14 mouse cellular contexts compared by ENCODE assay signal in genomic region chr11:115712268-115712667, GRCm38 (mm10). TPM values are rescaled to one million over a fixed set of nuclear protein-coding genes. Genes with fewer than 3 reads are reported as not detected.
A peak's percentile ranks its signal among the peaks of the same experiment; 100 is the strongest.
DNase-seq lines count a peak whose midpoint lies in the region; ATAC-seq lines count a peak whose summit lies in the region.
"Had no signal": no experiment of that assay in that cellular context is flagged by ENCODE, and none has a peak within 500 bp of the region (broad histone marks: within the 10 kb centered on the region; RNA-seq: fewer than 3 reads in every experiment).

No protein-coding gene starts in this region.

- no peaks in the 10 kb centered on the region for H3K36me3 ChIP-seq in heart, embryonic 16.5 days (ENCODE audit: control insufficient read depth, insufficient read depth)
- no peaks in the 10 kb centered on the region for H3K36me3 ChIP-seq in splenic B cell, adult 2 months (ENCODE audit: control insufficient read depth, insufficient read depth, low read length, poor library complexity, severe bottlenecking)
- H3K36me3 ChIP-seq in midbrain, embryonic 13.5 days, result no peaks in the 10 kb centered on the region
- H3K36me3 ChIP-seq: embryonic facial prominence, embryonic 12.5 days; forebrain, embryonic 15.5 days; neural tube, embryonic 13.5 days had no signal

- ATAC-seq in heart, embryonic 16.5 days (replicated peaks; ENCODE audit: extremely low read depth, insufficient read depth, low FRiP score), result no peak
- no peak for ATAC-seq in midbrain, embryonic 13.5 days
- ATAC-seq: forebrain, embryonic 15.5 days had no signal

- H3K27ac ChIP-seq in heart, embryonic 16.5 days (ENCODE audit: low read length), result peak overlapping the region; percentile 55
- no peak overlapping the region for H3K27ac ChIP-seq in midbrain, embryonic 13.5 days
- H3K27ac ChIP-seq: embryonic facial prominence, embryonic 12.5 days; forebrain, embryonic 15.5 days; hindbrain, embryonic 14.5 days; neural tube, embryonic 13.5 days had no signal

- H3K27me3 ChIP-seq in heart, embryonic 16.5 days (ENCODE audit: control insufficient read depth, insufficient read depth, low read length), result no peaks in the 10 kb centered on the region
- no peaks in the 10 kb centered on the region for H3K27me3 ChIP-seq in splenic B cell, adult 2 months (ENCODE audit: control insufficient read depth, insufficient read depth, low read length, poor library complexity, severe bottlenecking)
- 0 out of 2 replicates have a peak, but pooled peaks cover 3% of the 10 kb centered on the region for H3K27me3 ChIP-seq in midbrain, embryonic 13.5 days
- H3K27me3 ChIP-seq: embryonic facial prominence, embryonic 12.5 days; forebrain, embryonic 15.5 days; neural tube, embryonic 13.5 days had no signal

- no peak overlapping the region; the same call in 1 of the 2 replicates for H3K9ac ChIP-seq in heart, embryonic 16.5 days (ENCODE audit: low read length)
- no peak overlapping the region for H3K9ac ChIP-seq in midbrain, embryonic 13.5 days (replicated peaks)
- H3K9ac ChIP-seq: embryonic facial prominence, embryonic 12.5 days; forebrain, embryonic 15.5 days; hindbrain, embryonic 14.5 days; neural tube, embryonic 13.5 days had no signal

- no peaks in the 10 kb centered on the region for H3K9me3 ChIP-seq in heart, embryonic 16.5 days (replicated peaks; ENCODE audit: control insufficient read depth, low read length)
- no peaks in the 10 kb centered on the region for H3K9me3 ChIP-seq in midbrain, embryonic 13.5 days
- H3K9me3 ChIP-seq: embryonic facial prominence, embryonic 12.5 days; forebrain, embryonic 15.5 days; neural tube, embryonic 13.5 days had no signal

- 44% methylated on average over 2 of the region's 2 CpGs for whole genome bisulfite sequencing in heart, embryonic 16.5 days
- 73% methylated on average over 2 of the region's 2 CpGs for WGBS in midbrain, embryonic 13.5 days

- H3K4me1 ChIP-seq in heart, embryonic 16.5 days (ENCODE audit: control insufficient read depth, insufficient read depth, low read length), result peaks cover 9% of the 10 kb centered on the region
- H3K4me1 ChIP-seq in midbrain, embryonic 13.5 days (replicated peaks), result peaks cover 12% of the 10 kb centered on the region

- no peak overlapping the region for H3K4me3 ChIP-seq in heart, embryonic 16.5 days (ENCODE audit: low read length)
- no peak overlapping the region for H3K4me3 ChIP-seq in midbrain, embryonic 13.5 days (replicated peaks)
- H3K4me3 ChIP-seq: embryonic facial prominence, embryonic 12.5 days; forebrain, embryonic 15.5 days; neural tube, embryonic 13.5 days had no signal

- DNase-seq in heart, postnatal 10 days, result no peak
- DNase-seq in CD4-positive, CD25-positive, alpha-beta regulatory T cell, adult 2 months (ENCODE audit: low read depth, low spot score), result peak; percentile 42
- DNase-seq in induced T-regulatory cell, adult 2 months (ENCODE audit: low read depth), result peak; percentile 66
- peak; percentile 57 for DNase-seq in splenic B cell, adult 2 months (ENCODE audit: low read depth, low spot score)
- no peak for DNase-seq in urinary bladder, postnatal 25 days (ENCODE audit: low spot score)
- DNase-seq in right cerebral cortex, postnatal 14 days, result no peak
- DNase-seq: heart, adult 18-20 months; kidney, postnatal 36 days had no signal

- H3K4me2 ChIP-seq in heart, embryonic 16.5 days (ENCODE audit: low read depth, low read length), result peak overlapping the region; percentile 23
- no peak overlapping the region for H3K4me2 ChIP-seq in midbrain, embryonic 13.5 days (replicated peaks)
- H3K4me2 ChIP-seq: embryonic facial prominence, embryonic 12.5 days; forebrain, embryonic 15.5 days; hindbrain, embryonic 14.5 days; neural tube, embryonic 13.5 days had no signal

- intact Hi-C loops in heart, postnatal 10 days (cut with DNase I), result loop anchor here (5.0 kb wide), 1 partner anchor 230 kb away; no protein-coding TSS in a partner anchor

RNA-seq across cellular contexts. Expression of gene Grb2, which starts 3.9 kb away (rescaled TPM):
- polyA plus RNA-seq in heart, embryonic 16.5 days (2015; fragmentation: Nextera tagmentation; extraction: Ambion mirVana), result 103 and 118 TPM in 2 replicates
- 100 to 1,000 TPM; 122 to 144 TPM for total RNA-seq in heart, postnatal 10 days (2021)
- polyA plus RNA-seq in midbrain, embryonic 13.5 days (2015; fragmentation: Nextera tagmentation; extraction: Ambion mirVana), result 165 and 176 TPM in 2 replicates

RNA-seq across cellular contexts. Expression of gene Tmem94, which starts 53.0 kb away (rescaled TPM):
- polyA plus RNA-seq in heart, embryonic 16.5 days (2015; fragmentation: Nextera tagmentation; extraction: Ambion mirVana), result 36.8 and 43.1 TPM in 2 replicates
- 100 to 1,000 TPM; 106 to 116 TPM for total RNA-seq in heart, postnatal 10 days (2021)
- polyA plus RNA-seq in midbrain, embryonic 13.5 days (2015; fragmentation: Nextera tagmentation; extraction: Ambion mirVana), result 29.9 and 31.0 TPM in 2 replicates

Comparison
In these comparisons a context has a peak if more than half of its experiments do, and no peak if none do; other contexts are left out.
1. DNase-seq: peak in CD4-positive, CD25-positive, alpha-beta regulatory T cell, adult 2 months (single experiment), induced T-regulatory cell, adult 2 months (single experiment) and splenic B cell, adult 2 months (single experiment); none in heart, postnatal 10 days (0 of 2), urinary bladder, postnatal 25 days (single experiment) and right cerebral cortex, postnatal 14 days (single experiment).